Mouse (Mus musculus): ENCODE data around the gene Kif21a. TPM values are rescaled to one million over a fixed set of nuclear protein-coding genes. Genes with fewer than 3 reads are reported as not detected.

Kif21a gene
- total and polyA plus RNA-seq, 2 experiments: 8.6 to 40.9 TPM

DNA sequence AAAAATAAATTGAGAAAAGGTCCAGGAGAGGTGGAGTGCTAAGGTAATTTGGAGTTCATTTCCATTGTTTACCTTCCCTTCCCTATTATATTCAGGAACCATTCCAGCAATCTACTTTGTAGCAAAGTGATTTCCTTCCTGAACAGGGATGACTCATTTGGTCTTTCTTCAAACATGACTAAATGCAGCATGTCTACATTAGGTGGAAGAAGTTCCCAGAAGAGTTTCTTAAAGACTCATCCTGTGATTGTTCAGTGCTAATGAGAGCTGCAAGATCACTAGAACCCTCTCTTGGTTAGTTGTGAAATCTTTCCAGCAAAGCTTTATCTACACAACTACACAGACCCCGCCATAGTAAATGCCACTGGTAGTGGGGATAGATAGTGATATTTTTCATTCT lies 22.7 kb upstream of the Kif21a start:
- Histone ChIP-seq H3K79me2 (ENCODE audit: control insufficient read depth, insufficient read depth, low read length) (no peaks in the 10 kb centered on the region), H3K27me3 (ENCODE audit: control insufficient read depth, insufficient read depth, low read length) (no peaks in the 10 kb centered on the region), H3K4me1 (ENCODE audit: control insufficient read depth, insufficient read depth, low read length) (0 out of 2 replicates have a peak, but pooled peaks cover 2% of the 10 kb centered on the region), H3K27ac (replicated peaks; ENCODE audit: insufficient read depth, low read depth, low read length) (no peak overlapping the region), H3K4me3 (ENCODE audit: insufficient read depth, low read depth, low read length) (no peak overlapping the region), H3K9ac (ENCODE audit: low read depth, low read length) (no peak overlapping the region), H3K36me3 (ENCODE audit: control insufficient read depth, insufficient read depth, low read length) (no peaks in the 10 kb centered on the region)
- 78% methylated on average over 1 of the region's 1 CpGs for WGBS
- TF ChIP-seq CTCF (IDR thresholded peaks at IDR 0.05; ENCODE audit: low read depth, low read length) (no peak), POLR2A (IDR thresholded peaks at IDR 0.05; ENCODE audit: extremely low read depth, insufficient read depth, low read length) (no peak)
- no peak for DNase-seq (ENCODE audit: extremely low read depth, low read depth, low spot score)

GRCm38 (mm10) chr15:91064310-91064826 lies 14.6 kb upstream of the Kif21a start:
- Histone ChIP-seq H3K79me2 (ENCODE audit: control insufficient read depth, insufficient read depth, low read length) (no peaks in the 10 kb centered on the region), H3K4me1 (ENCODE audit: control insufficient read depth, insufficient read depth, low read length) (no peaks in the 10 kb centered on the region), H3K4me3 (ENCODE audit: insufficient read depth, low read depth, low read length) (no peak overlapping the region), H3K36me3 (ENCODE audit: control insufficient read depth, insufficient read depth, low read length) (no peaks in the 10 kb centered on the region), H3K9ac (ENCODE audit: low read depth, low read length) (no peak overlapping the region), H3K27ac (replicated peaks; ENCODE audit: insufficient read depth, low read depth, low read length) (no peak overlapping the region), H3K27me3 (ENCODE audit: control insufficient read depth, insufficient read depth, low read length) (no peaks in the 10 kb centered on the region)
- WGBS: 92% methylated on average over 12 of the region's 12 CpGs
- TF ChIP-seq POLR2A (IDR thresholded peaks at IDR 0.05; ENCODE audit: extremely low read depth, insufficient read depth, low read length) (no peak), CTCF (IDR thresholded peaks at IDR 0.05; ENCODE audit: low read depth, low read length) (no peak)
- DNase-seq (ENCODE audit: extremely low read depth, low read depth, low spot score): no peak

- TF ChIP-seq POLR2A (IDR thresholded peaks at IDR 0.05; ENCODE audit: extremely low read depth, insufficient read depth, low read length) (no peak), CTCF (IDR thresholded peaks at IDR 0.05; ENCODE audit: low read depth, low read length) (no peak)
- H3K36me3 ChIP-seq (ENCODE audit: control insufficient read depth, insufficient read depth, low read length): no peaks in the 10 kb centered on the region
- H3K79me2 ChIP-seq (ENCODE audit: control insufficient read depth, insufficient read depth, low read length): no peaks in the 10 kb centered on the region
- H3K4me1 ChIP-seq (ENCODE audit: control insufficient read depth, insufficient read depth, low read length): no peaks in the 10 kb centered on the region
- H3K27me3 ChIP-seq (ENCODE audit: control insufficient read depth, insufficient read depth, low read length): no peaks in the 10 kb centered on the region
- no peak overlapping the region for H3K9ac ChIP-seq (ENCODE audit: low read depth, low read length)
- WGBS: 75% methylated on average over 7 of the region's 7 CpGs
- DNase-seq (ENCODE audit: extremely low read depth, low read depth, low spot score): no peak
- no peak overlapping the region for H3K27ac ChIP-seq (replicated peaks; ENCODE audit: insufficient read depth, low read depth, low read length)
- H3K4me3 ChIP-seq (ENCODE audit: insufficient read depth, low read depth, low read length): no peak overlapping the region
Measured at GRCm38 (mm10) chr15:91063845-91064244, 14.1 kb upstream of the Kif21a start.

- H3K4me3 ChIP-seq (ENCODE audit: insufficient read depth, low read depth, low read length): no peak overlapping the region
- no peaks in the 10 kb centered on the region for H3K27me3 ChIP-seq (ENCODE audit: control insufficient read depth, insufficient read depth, low read length)
- H3K79me2 ChIP-seq (ENCODE audit: control insufficient read depth, insufficient read depth, low read length): no peaks in the 10 kb centered on the region
- H3K9ac ChIP-seq (ENCODE audit: low read depth, low read length): no peak overlapping the region
- peak; percentile 26 for DNase-seq (ENCODE audit: extremely low read depth, low read depth, low spot score)
- TF ChIP-seq POLR2A (IDR thresholded peaks at IDR 0.05; ENCODE audit: extremely low read depth, insufficient read depth, low read length) (no peak), CTCF (IDR thresholded peaks at IDR 0.05; ENCODE audit: low read depth, low read length) (no peak)
- 61% methylated on average over 3 of the region's 3 CpGs for WGBS
- no peaks in the 10 kb centered on the region for H3K4me1 ChIP-seq (ENCODE audit: control insufficient read depth, insufficient read depth, low read length)
- no peak overlapping the region for H3K27ac ChIP-seq (replicated peaks; ENCODE audit: insufficient read depth, low read depth, low read length)
- no peaks in the 10 kb centered on the region for H3K36me3 ChIP-seq (ENCODE audit: control insufficient read depth, insufficient read depth, low read length)
Measured at GRCm38 (mm10) chr15:91056866-91057342, 7.2 kb upstream of the Kif21a start.

DNA sequence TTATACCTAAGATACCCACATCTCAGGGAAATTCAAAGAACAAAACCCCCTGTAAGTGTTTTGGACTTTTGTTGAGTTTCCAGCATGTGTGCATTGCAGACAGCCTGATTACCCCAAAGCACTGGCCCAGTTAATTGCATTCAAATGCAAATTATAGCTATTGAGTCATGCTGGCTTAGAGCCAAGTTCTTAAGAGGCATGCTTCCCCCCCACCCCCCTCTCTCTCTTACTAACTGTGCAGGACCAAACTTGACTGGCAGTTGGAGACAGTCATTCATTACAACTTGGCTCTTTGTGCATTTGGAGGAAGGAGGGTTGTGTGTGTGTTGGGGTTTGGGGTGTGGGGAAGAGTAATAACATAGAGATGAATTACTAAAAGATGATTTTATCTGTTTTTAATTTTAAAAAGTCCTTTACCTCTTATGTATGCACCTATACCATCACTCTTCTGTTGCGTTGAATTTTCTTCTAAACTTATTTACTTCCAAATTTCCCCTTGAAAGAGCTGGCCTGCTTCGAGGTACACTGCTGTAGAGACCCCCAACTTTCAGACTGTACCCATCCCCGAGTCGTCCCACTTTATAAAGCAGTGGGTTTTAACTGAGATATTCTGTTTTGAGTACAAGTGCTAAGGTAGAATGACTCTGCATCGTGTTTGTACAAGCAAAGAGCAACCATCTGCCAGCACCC lies 6.6 kb upstream of the Kif21a start:
- Histone ChIP-seq H3K27ac (replicated peaks; ENCODE audit: insufficient read depth, low read depth, low read length) (no peak overlapping the region), H3K4me3 (ENCODE audit: insufficient read depth, low read depth, low read length) (no peak overlapping the region), H3K79me2 (ENCODE audit: control insufficient read depth, insufficient read depth, low read length) (no peaks in the 10 kb centered on the region), H3K4me1 (ENCODE audit: control insufficient read depth, insufficient read depth, low read length) (no peaks in the 10 kb centered on the region), H3K36me3 (ENCODE audit: control insufficient read depth, insufficient read depth, low read length) (no peaks in the 10 kb centered on the region), H3K9ac (ENCODE audit: low read depth, low read length) (no peak overlapping the region), H3K27me3 (ENCODE audit: control insufficient read depth, insufficient read depth, low read length) (no peaks in the 10 kb centered on the region)
- TF ChIP-seq CTCF (IDR thresholded peaks at IDR 0.05; ENCODE audit: low read depth, low read length) (no peak), POLR2A (IDR thresholded peaks at IDR 0.05; ENCODE audit: extremely low read depth, insufficient read depth, low read length) (no peak)
- no peak for DNase-seq (ENCODE audit: extremely low read depth, low read depth, low spot score)
- WGBS: 40% methylated on average over 5 of the region's 5 CpGs

GRCm38 (mm10) chr15:91048951-91049495 lies 725 bp downstream of the Kif21a start:
- peak overlapping the region; percentile 93 for H3K9ac ChIP-seq (ENCODE audit: low read depth, low read length)
- H3K79me2 ChIP-seq (ENCODE audit: control insufficient read depth, insufficient read depth, low read length): peaks cover 15% of the 10 kb centered on the region; the same call in 1 of the 2 replicates
- H3K27me3 ChIP-seq (ENCODE audit: control insufficient read depth, insufficient read depth, low read length): no peaks in the 10 kb centered on the region
- H3K27ac ChIP-seq (replicated peaks; ENCODE audit: insufficient read depth, low read depth, low read length): peak overlapping the region; percentile 72
- H3K4me1 ChIP-seq (ENCODE audit: control insufficient read depth, insufficient read depth, low read length): peaks cover 2% of the 10 kb centered on the region; the same call in 1 of the 2 replicates
- H3K36me3 ChIP-seq (ENCODE audit: control insufficient read depth, insufficient read depth, low read length): no peaks in the 10 kb centered on the region
- 2% methylated on average over 47 of the region's 47 CpGs for WGBS
- DNase-seq (ENCODE audit: extremely low read depth, low read depth, low spot score): peak; percentile 79
- peak overlapping the region; percentile 66 for H3K4me3 ChIP-seq (ENCODE audit: insufficient read depth, low read depth, low read length)
- no peak for TF ChIP-seq CTCF (IDR thresholded peaks at IDR 0.05; ENCODE audit: low read depth, low read length)
- TF ChIP-seq POLR2A (IDR thresholded peaks at IDR 0.05; ENCODE audit: extremely low read depth, insufficient read depth, low read length): no peak
